Mouse (Mus musculus) intestine, embryonic 14.5 days (tissue): ENCODE measurements around the gene Zfp280b. TPM values are rescaled to one million over a fixed set of nuclear protein-coding genes. Genes with fewer than 3 reads are reported as not detected.
"Not testable (repeated sequence)": the region's sequence is repeated elsewhere in the genome, so short reads cannot be mapped to it uniquely, and the experiment has no call there.

ENCODE experiments used
- ATAC-seq: fragments of 200-750 bp; cut with Nextera tagmentation; replicated peaks from 2 replicates; pipeline ENCODE4 v1.8.0; 2017; ENCODE audit warnings: low read depth, moderate number of reproducible peaks, moderate TSS enrichment, moderate library complexity; ENCODE audit not compliant: low FRiP score, low TSS enrichment
- DNase-seq: peaks from one replicate; pipeline ENCODE4 v3.0.0-alpha.2; 2018; ENCODE audit warnings: low spot score
- H3K27ac ChIP-seq: fragments of 300-500 bp; sonication (generic); 2 replicates; pipeline ENCODE4 v1.5.1; 2014; ENCODE audit warnings: low read depth, mild to moderate bottlenecking, control low read depth
- H3K27me3 ChIP-seq: fragments of 300-500 bp; sonication (generic); replicated peaks from 2 replicates; pipeline ENCODE4 v1.6.1; 2014; ENCODE audit warnings: low read length, control low read depth; ENCODE audit not compliant: control insufficient read depth, insufficient read depth
- H3K36me3 ChIP-seq: fragments of 300-500 bp; sonication (generic); 2 replicates; pipeline ENCODE4 v1.6.1; 2014; ENCODE audit warnings: low read length, control low read depth; ENCODE audit not compliant: control insufficient read depth, insufficient read depth
- H3K4me1 ChIP-seq: fragments of 300-500 bp; sonication (generic); replicated peaks from 2 replicates; pipeline ENCODE4 v1.6.1; 2014; ENCODE audit warnings: low read length, control low read depth, mixed read lengths; ENCODE audit not compliant: control insufficient read depth, insufficient read depth
- H3K4me2 ChIP-seq: fragments of 300-500 bp; sonication (generic); 2 replicates; pipeline ENCODE4 v1.6.1; 2014; ENCODE audit warnings: low read length
- H3K4me3 ChIP-seq: fragments of 300-500 bp; sonication (generic); 2 replicates; pipeline ENCODE4 v1.5.1; 2014; ENCODE audit warnings: low read depth, low read length, control low read depth, mixed read lengths
- H3K9ac ChIP-seq: fragments of 300-500 bp; sonication (generic); 2 replicates; pipeline ENCODE4 v1.6.1; 2014; ENCODE audit warnings: mild to moderate bottlenecking, low read length
- H3K9me3 ChIP-seq: fragments of 300-500 bp; sonication (generic); 2 replicates; pipeline ENCODE4 v1.6.1; 2016; ENCODE audit warnings: low read length, control low read depth; ENCODE audit not compliant: control insufficient read depth
- WGBS: fragments of 180-500 bp; shearing (Covaris S2); extraction: QIAGEN DNeasy Blood & Tissue Kit; methylation state at CpG from one replicate; pipeline ENCODE4 v1.1.7; 2014; 5-methylcytosine and 5-hydroxymethylcytosine counted together
- microRNA-seq: library from miRNA; unstranded; fragments of <30 nt; microRNA quantifications from one replicate; pipeline ENCODE4, GENCODE M21; 2016
- polyA plus RNA-seq: library from polyadenylated mRNA; unstranded; fragments of >200 nt; fragmentation: Nextera tagmentation; extraction: Ambion mirVana; gene quantifications from 2 replicates; pipeline ENCODE4 v1.2.1, GENCODE M21; 2014

Gene Zfp280b
- polyA plus RNA-seq, 1 experiment from 2014 or later, result 25.2 TPM

- ATAC-seq (no peak), DNase-seq (peak; percentile 51)
- Histone ChIP-seq H3K36me3 (no peaks in the 10 kb centered on the region), H3K4me1 (no peaks in the 10 kb centered on the region), H3K4me3 (no peak overlapping the region), H3K27ac (no peak overlapping the region), H3K9ac (no peak overlapping the region), H3K9me3 (no peaks in the 10 kb centered on the region), H3K27me3 (no peaks in the 10 kb centered on the region), H3K4me2 (no peak overlapping the region)
- 39% methylated on average over 12 of the region's 12 CpGs for WGBS
Observed at GRCm38 (mm10) chr10:76067674-76068613, 35.5 kb downstream of the Zfp280b start.

- H3K4me3 ChIP-seq, H3K27me3 ChIP-seq, H3K4me2 ChIP-seq, H3K36me3 ChIP-seq, ATAC-seq, H3K4me1 ChIP-seq, H3K9ac ChIP-seq, H3K9me3 ChIP-seq, H3K27ac ChIP-seq: not testable (repeated sequence)
- 94% methylated on average over 5 of the region's 5 CpGs for WGBS
- peak; percentile 24 for DNase-seq
Observed at GRCm38 (mm10) chr10:76072080-76072479, 39.6 kb downstream of the Zfp280b start.

DNA sequence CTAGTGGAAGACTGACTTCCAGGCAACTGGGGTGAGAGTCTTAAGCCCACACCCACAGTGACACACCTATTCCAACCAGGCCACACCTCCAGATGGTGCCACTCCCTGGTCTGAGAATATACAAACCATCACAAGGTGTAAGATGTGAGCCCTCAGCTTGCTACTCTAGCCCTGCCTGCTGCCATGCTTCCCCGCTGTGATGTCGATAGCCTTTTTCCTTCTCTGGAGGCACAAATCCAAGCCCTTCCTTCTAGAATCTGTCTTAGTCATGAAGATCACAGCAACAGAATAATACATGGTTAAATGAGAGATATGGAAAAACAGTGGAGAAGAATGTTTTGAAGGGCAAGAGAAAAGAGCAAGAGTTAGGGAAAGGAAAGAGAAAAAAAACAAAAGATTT is 44.6 kb downstream of the Zfp280b start:
- not testable (repeated sequence) for H3K9me3 ChIP-seq, H3K4me1 ChIP-seq, DNase-seq, H3K9ac ChIP-seq, H3K27ac ChIP-seq, ATAC-seq, H3K27me3 ChIP-seq, H3K4me3 ChIP-seq, H3K4me2 ChIP-seq, H3K36me3 ChIP-seq
- 91% methylated on average over 2 of the region's 2 CpGs for WGBS

Small RNA genes within 50 kb of the gene (microRNA-seq; reads per million reads assigned to microRNA genes)
- not detected for gene Mir6409

Other genes with a start within 250 kb of the Zfp280b start
- 11.4 and 11.6 TPM in 2 replicates for gene Gstt1, start 234.1 kb upstream of the Zfp280b start, polyA plus RNA-seq
- gene Gstt4, start 210.1 kb upstream of the Zfp280b start, polyA plus RNA-seq, result not detected in 2 replicates
- gene Gstt2, start 195.2 kb upstream of the Zfp280b start, polyA plus RNA-seq, result 39.6 and 41.3 TPM in 2 replicates
- gene Mif, start 172.4 kb upstream of the Zfp280b start, polyA plus RNA-seq, result 3,019 and 3,193 TPM in 2 replicates
- 2.2 and 2.6 TPM in 2 replicates for gene Derl3, start 139.2 kb upstream of the Zfp280b start, polyA plus RNA-seq
- 189 and 192 TPM in 2 replicates for gene Smarcb1, start 111.0 kb upstream of the Zfp280b start, polyA plus RNA-seq
- 82.3 and 123 TPM in 2 replicates for gene Chchd10, start 99.5 kb upstream of the Zfp280b start, polyA plus RNA-seq
- gene Mmp11, start 96.2 kb upstream of the Zfp280b start, polyA plus RNA-seq, result 40.9 and 56.8 TPM in 2 replicates
- not detected in 2 replicates for gene Gm867, start 92.0 kb upstream of the Zfp280b start, polyA plus RNA-seq
- gene Vpreb3, start 89.6 kb upstream of the Zfp280b start, polyA plus RNA-seq, result 0.73 TPM in 1 of 2 replicates, not detected in the other
- not detected in 2 replicates for gene Gm5134, start 78.1 kb upstream of the Zfp280b start, polyA plus RNA-seq
- not detected in 2 replicates for gene Slc5a4b, start 78.3 kb downstream of the Zfp280b start, polyA plus RNA-seq
- gene Slc5a4a, start 114.8 kb downstream of the Zfp280b start, polyA plus RNA-seq, result 0.16 TPM in 1 of 2 replicates, not detected in the other
- gene Prmt2, start 205.2 kb downstream of the Zfp280b start, polyA plus RNA-seq, result 53.6 and 61.8 TPM in 2 replicates
- gene S100b, start 221.2 kb downstream of the Zfp280b start, polyA plus RNA-seq, result 1.2 and 1.4 TPM in 2 replicates